Mouse (Mus musculus) forebrain, embryonic 10.5 days (tissue): ENCODE measurements around the gene Lypd8. TPM values are rescaled to one million over a fixed set of nuclear protein-coding genes. Genes with fewer than 3 reads are reported as not detected.
"Not testable (repeated sequence)": the region's sequence is repeated elsewhere in the genome, so short reads cannot be mapped to it uniquely, and the experiment has no call there.

Source experiments
- DNase-seq: peaks from one replicate; pipeline ENCODE4 v3.0.0-alpha.2; 2017; ENCODE audit warnings: low spot score; ENCODE audit errors: extremely low spot score
- H3K27ac ChIP-seq: fragments of 300-500 bp; sonication (generic); 2 replicates; pipeline ENCODE4 v1.5.1; 2016; ENCODE audit warnings: mild to moderate bottlenecking
- H3K27me3 ChIP-seq: fragments of 300-500 bp; sonication (generic); 2 replicates; pipeline ENCODE4 v1.6.1; 2016; ENCODE audit warnings: mild to moderate bottlenecking; ENCODE audit not compliant: poor library complexity, severe bottlenecking
- H3K36me3 ChIP-seq: fragments of 300-500 bp; sonication (generic); replicated peaks from 2 replicates; pipeline ENCODE4 v1.6.1; 2016; ENCODE audit warnings: mild to moderate bottlenecking, moderate library complexity
- H3K4me1 ChIP-seq: fragments of 300-500 bp; sonication (generic); 2 replicates; pipeline ENCODE4 v1.6.1; 2016
- H3K4me3 ChIP-seq: fragments of 300-500 bp; sonication (generic); 2 replicates; pipeline ENCODE4 v1.5.1; 2016; ENCODE audit warnings: mild to moderate bottlenecking, moderate library complexity
- H3K9me3 ChIP-seq: fragments of 300-500 bp; sonication (generic); 2 replicates; pipeline ENCODE4 v1.6.1; 2016; ENCODE audit warnings: mild to moderate bottlenecking, moderate library complexity
- WGBS: fragments of 180-500 bp; shearing (Covaris S2); methylation state at CpG from one replicate; pipeline ENCODE4 v1.1.7; 2016; 5-methylcytosine and 5-hydroxymethylcytosine counted together
- polyA plus RNA-seq: library from polyadenylated mRNA; unstranded; fragments of >200 nt; fragmentation: Nextera tagmentation; extraction: Ambion mirVana; gene quantifications from 2 replicates; pipeline ENCODE4 v1.2.1, GENCODE M21; 2016

Gene Lypd8
- polyA plus RNA-seq, 1 experiment from 2014 or later = not detected

GRCm38 (mm10) chr11:58354927-58355326 lies 23.9 kb upstream of the Lypd8 start:
- no peaks in the 10 kb centered on the region for H3K4me1 ChIP-seq
- no peaks in the 10 kb centered on the region for H3K36me3 ChIP-seq
- no peak overlapping the region for H3K4me3 ChIP-seq
- H3K27ac ChIP-seq = no peak overlapping the region
- 80% methylated on average over 3 of the region's 3 CpGs for WGBS
- no peaks in the 10 kb centered on the region for H3K27me3 ChIP-seq
- H3K9me3 ChIP-seq = no peaks in the 10 kb centered on the region
- DNase-seq = no peak

- 87% methylated on average over 3 of the region's 3 CpGs for WGBS
- DNase-seq = no peak
- Histone ChIP-seq H3K27me3 (no peaks in the 10 kb centered on the region), H3K27ac (no peak overlapping the region), H3K4me1 (no peaks in the 10 kb centered on the region), H3K9me3 (no peaks in the 10 kb centered on the region), H3K36me3 (no peaks in the 10 kb centered on the region), H3K4me3 (no peak overlapping the region)
Observed at GRCm38 (mm10) chr11:58357042-58357441, 21.8 kb upstream of the Lypd8 start.

GRCm38 (mm10) chr11:58357844-58358534 lies 20.9 kb upstream of the Lypd8 start:
- Histone ChIP-seq H3K36me3 (no peaks in the 10 kb centered on the region), H3K27ac (no peak overlapping the region), H3K9me3 (no peaks in the 10 kb centered on the region), H3K27me3 (no peaks in the 10 kb centered on the region), H3K4me1 (no peaks in the 10 kb centered on the region), H3K4me3 (no peak overlapping the region)
- WGBS = 88% methylated on average over 6 of the region's 6 CpGs
- no peak for DNase-seq

- H3K36me3 ChIP-seq, H3K27ac ChIP-seq, H3K4me3 ChIP-seq, DNase-seq, H3K27me3 ChIP-seq, H3K9me3 ChIP-seq, H3K4me1 ChIP-seq: not testable (repeated sequence)
- no CpG with 5 or more reads among the region's 6 CpGs for WGBS
Observed at GRCm38 (mm10) chr11:58362562-58362961, 16.3 kb upstream of the Lypd8 start.

GRCm38 (mm10) chr11:58364454-58364853 lies 14.4 kb upstream of the Lypd8 start:
- WGBS = 72% methylated on average over 3 of the region's 3 CpGs
- Histone ChIP-seq H3K4me1 (no peaks in the 10 kb centered on the region), H3K4me3 (no peak overlapping the region), H3K27me3 (no peaks in the 10 kb centered on the region), H3K36me3 (no peaks in the 10 kb centered on the region), H3K9me3 (no peaks in the 10 kb centered on the region), H3K27ac (no peak overlapping the region)
- DNase-seq = no peak

GRCm38 (mm10) chr11:58366191-58366590 lies 12.7 kb upstream of the Lypd8 start:
- not testable (repeated sequence) for H3K4me1 ChIP-seq, H3K4me3 ChIP-seq, H3K9me3 ChIP-seq, H3K27me3 ChIP-seq, H3K36me3 ChIP-seq, DNase-seq, H3K27ac ChIP-seq
- WGBS = no CpG with 5 or more reads among the region's 6 CpGs

- Histone ChIP-seq H3K4me1 (no peaks in the 10 kb centered on the region), H3K4me3 (no peak overlapping the region), H3K27ac (no peak overlapping the region), H3K9me3 (no peaks in the 10 kb centered on the region), H3K27me3 (no peaks in the 10 kb centered on the region), H3K36me3 (no peaks in the 10 kb centered on the region)
- 85% methylated on average over 2 of the region's 2 CpGs for WGBS
- DNase-seq = no peak
Observed at GRCm38 (mm10) chr11:58377273-58377672, 1.6 kb upstream of the Lypd8 start.

GRCm38 (mm10) chr11:58377686-58378085 lies 1.2 kb upstream of the Lypd8 start:
- Histone ChIP-seq H3K27ac (no peak overlapping the region), H3K4me3 (no peak overlapping the region), H3K9me3 (no peaks in the 10 kb centered on the region), H3K36me3 (no peaks in the 10 kb centered on the region), H3K4me1 (no peaks in the 10 kb centered on the region), H3K27me3 (no peaks in the 10 kb centered on the region)
- no peak for DNase-seq
- WGBS = 80% methylated on average over 1 of the region's 1 CpGs

GRCm38 (mm10) chr11:58379516-58379915 lies 673 bp downstream of the Lypd8 start:
- WGBS = 94% methylated on average over 1 of the region's 1 CpGs
- Histone ChIP-seq H3K4me1 (no peaks in the 10 kb centered on the region), H3K36me3 (no peaks in the 10 kb centered on the region), H3K27me3 (no peaks in the 10 kb centered on the region), H3K9me3 (no peaks in the 10 kb centered on the region), H3K27ac (no peak overlapping the region), H3K4me3 (no peak overlapping the region)
- DNase-seq = no peak

GRCm38 (mm10) chr11:58382471-58382870 lies 3.6 kb downstream of the Lypd8 start:
- no peak for DNase-seq
- no peaks in the 10 kb centered on the region for H3K9me3 ChIP-seq
- 93% methylated on average over 6 of the region's 6 CpGs for WGBS
- no peaks in the 10 kb centered on the region for H3K27me3 ChIP-seq
- no peaks in the 10 kb centered on the region for H3K4me1 ChIP-seq
- H3K4me3 ChIP-seq = no peak overlapping the region
- no peaks in the 10 kb centered on the region for H3K36me3 ChIP-seq
- H3K27ac ChIP-seq = no peak overlapping the region

- 53% methylated on average over 6 of the region's 6 CpGs for WGBS
- no peaks in the 10 kb centered on the region for H3K27me3 ChIP-seq
- H3K9me3 ChIP-seq = no peaks in the 10 kb centered on the region
- peaks cover 20% of the 10 kb centered on the region for H3K4me1 ChIP-seq
- no peak overlapping the region for H3K4me3 ChIP-seq
- no peak for DNase-seq
- no peaks in the 10 kb centered on the region for H3K36me3 ChIP-seq
- H3K27ac ChIP-seq = peak overlapping the region; percentile 6; the same call in 1 of the 2 replicates
Observed at GRCm38 (mm10) chr11:58399985-58400645, 21.3 kb downstream of the Lypd8 start.

GRCm38 (mm10) chr11:58400655-58401054 lies 21.8 kb downstream of the Lypd8 start:
- H3K9me3 ChIP-seq = no peaks in the 10 kb centered on the region
- H3K4me1 ChIP-seq = peaks cover 20% of the 10 kb centered on the region
- H3K27ac ChIP-seq = 0 out of 2 replicates have a peak overlapping the region, but pooled peaks have one; percentile 20
- no peak overlapping the region for H3K4me3 ChIP-seq
- WGBS = 58% methylated on average over 5 of the region's 5 CpGs
- no peaks in the 10 kb centered on the region for H3K27me3 ChIP-seq
- H3K36me3 ChIP-seq = no peaks in the 10 kb centered on the region
- no peak for DNase-seq

- 87% methylated on average over 3 of the region's 3 CpGs for WGBS
- no peaks in the 10 kb centered on the region for H3K36me3 ChIP-seq
- H3K27me3 ChIP-seq = no peaks in the 10 kb centered on the region
- no peak overlapping the region for H3K4me3 ChIP-seq
- H3K9me3 ChIP-seq = no peaks in the 10 kb centered on the region
- no peaks in the 10 kb centered on the region for H3K4me1 ChIP-seq
- H3K27ac ChIP-seq = no peak overlapping the region
- DNase-seq = no peak
Observed at GRCm38 (mm10) chr11:58408066-58408465, 29.2 kb downstream of the Lypd8 start.
